Mouse (Mus musculus) frontal cortex, postnatal 14 days (tissue): ENCODE data around the gene Pxylp1.

Experiments used
- DNase-seq, 2 experiments: peaks; one replicate each; pipeline ENCODE4 v3.0.0; 2022; ENCODE audit warnings: low spot score in 2 of 2

The Pxylp1 gene

DNA sequence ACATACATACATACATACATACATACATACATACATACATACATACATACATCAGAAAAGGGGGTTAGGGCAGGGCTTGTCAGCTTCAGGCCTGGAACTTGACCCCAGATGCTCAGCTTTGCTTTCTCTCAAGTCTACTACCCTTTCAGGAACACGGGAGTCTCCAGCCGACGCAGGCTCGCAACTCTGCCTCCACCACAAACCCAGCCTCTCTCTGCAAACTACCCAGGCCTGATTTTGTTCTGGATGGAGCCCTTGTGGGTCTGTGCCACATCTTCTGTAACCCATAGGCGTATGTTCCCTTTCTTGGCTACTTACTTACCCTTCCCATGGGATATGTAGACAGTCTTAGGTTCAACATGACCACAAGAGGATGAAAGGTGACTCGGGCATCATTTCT, 1.7 kb downstream of the Pxylp1 start:
- no peak for DNase-seq

DNA sequence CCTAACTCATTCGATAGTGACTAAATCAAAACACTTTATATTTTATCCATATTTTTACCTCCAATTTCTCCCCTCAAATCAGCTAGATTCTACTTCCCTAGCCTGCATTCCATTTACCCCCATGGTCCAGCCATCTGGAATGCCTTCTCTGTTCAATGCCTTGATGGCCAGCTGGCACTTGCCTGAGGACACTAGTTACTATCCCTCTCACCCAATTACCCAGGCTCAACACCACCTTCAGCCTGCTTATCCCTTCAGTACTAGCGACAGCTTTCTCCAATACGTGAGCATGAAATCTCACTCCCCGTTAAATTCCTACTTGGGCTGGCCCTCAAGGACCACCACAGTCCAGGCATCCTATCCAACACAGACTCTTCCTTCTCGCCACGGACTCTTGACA, 2.2 kb downstream of the Pxylp1 start:
- DNase-seq = no peak

DNA sequence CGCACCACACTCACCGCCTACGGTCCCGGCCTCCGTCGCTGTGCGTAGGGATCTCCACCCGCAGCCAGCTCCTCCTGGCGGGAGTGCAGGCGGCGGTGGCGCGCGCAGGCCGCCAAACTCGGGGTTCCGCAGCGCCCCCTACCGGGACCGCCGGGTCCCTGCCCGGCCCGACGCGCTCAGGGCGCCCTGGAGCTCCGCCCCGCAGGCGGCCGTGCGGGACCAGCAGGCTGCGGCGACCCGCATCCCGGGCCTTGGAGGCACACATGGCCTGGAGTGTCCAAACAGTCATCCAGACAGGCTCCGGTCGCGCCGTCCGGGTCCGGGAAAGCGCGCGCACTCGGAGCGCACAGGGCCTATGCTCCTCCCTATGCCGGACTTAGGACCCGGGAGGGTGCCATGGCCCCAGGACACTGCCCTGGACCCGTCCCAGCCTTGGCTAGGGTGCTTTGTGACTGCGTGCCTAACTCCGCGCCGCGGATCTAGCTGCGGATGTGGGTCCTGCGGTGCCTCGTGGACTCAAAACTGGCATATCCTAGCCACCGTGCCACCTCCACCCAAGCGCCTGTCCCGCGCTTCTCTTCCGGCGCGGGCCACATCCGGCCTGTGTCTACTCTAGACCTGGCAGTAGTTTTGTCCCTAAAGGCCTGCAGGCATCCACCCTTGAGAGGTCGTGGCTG, 3.0 kb downstream of the Pxylp1 start:
- peak; percentile 56 to 75 for DNase-seq

DNA sequence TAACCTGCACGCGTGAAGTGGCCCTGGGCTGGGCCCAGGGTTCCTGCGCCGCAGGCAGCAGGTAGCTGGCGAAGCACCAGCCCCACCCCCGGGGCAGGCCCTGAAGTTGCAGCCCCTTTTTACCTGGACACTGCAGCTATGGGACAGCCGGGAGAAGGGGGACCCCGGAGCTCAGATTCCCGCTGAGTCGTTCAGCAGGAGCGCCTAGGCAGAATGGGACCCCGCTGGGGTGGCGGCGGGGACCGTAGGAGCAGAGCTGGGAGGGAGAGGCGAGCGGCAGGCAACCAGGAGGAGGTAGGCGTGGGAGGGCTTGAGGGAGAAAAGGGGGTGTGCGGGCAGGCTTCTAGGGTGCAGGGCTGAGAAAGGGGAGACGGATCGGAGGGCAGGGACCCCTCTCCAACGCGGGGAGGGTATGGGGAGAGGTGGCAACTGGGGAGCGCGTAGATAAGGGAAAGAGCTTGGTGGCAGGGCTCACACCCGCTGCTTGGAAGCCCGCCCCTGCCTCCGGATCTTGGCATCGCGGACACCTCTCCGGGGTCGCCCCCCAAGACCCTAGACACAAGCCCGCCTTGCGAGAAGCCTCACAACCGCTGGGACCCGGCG, 3.6 kb downstream of the Pxylp1 start:
- no peak for DNase-seq

DNA sequence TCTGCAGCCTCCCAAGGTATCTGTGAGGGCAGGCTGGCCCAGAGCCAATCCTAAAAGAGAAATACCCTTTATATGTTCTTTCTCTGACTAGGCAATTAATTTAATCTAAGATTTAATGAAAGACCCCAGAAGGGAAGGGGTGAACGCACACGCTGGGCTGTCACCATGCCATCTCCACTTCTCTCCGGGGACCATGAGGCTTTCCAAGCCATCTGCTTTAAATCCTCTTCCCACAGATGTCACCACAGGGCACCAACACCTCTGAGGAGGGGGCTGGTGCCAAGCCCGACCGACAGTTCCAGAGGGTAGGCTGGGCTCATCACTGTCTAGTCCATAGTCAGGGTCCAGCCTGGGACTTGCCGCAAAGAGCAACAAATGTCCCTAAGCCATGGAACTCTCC, 4.5 kb downstream of the Pxylp1 start:
- DNase-seq = no peak

DNA sequence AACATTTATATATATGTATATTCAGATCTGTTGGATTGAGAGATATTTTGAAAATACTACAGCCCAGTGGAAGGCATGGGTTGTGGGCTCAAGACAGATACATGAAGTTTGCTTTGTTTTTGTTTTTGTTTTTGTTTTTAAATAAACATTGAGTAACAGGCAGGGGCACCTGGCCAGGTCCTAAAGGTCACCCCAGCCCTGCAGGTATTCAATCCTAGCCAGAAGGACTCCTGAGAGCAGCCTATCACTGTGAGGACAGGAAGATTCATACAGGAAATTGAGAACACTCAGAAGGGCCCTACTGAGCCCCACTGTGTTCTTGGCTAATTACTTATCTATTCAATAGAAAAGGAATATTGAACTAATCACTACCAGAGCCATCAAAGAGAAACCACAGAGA, 5.0 kb downstream of the Pxylp1 start:
- DNase-seq = no peak

DNA sequence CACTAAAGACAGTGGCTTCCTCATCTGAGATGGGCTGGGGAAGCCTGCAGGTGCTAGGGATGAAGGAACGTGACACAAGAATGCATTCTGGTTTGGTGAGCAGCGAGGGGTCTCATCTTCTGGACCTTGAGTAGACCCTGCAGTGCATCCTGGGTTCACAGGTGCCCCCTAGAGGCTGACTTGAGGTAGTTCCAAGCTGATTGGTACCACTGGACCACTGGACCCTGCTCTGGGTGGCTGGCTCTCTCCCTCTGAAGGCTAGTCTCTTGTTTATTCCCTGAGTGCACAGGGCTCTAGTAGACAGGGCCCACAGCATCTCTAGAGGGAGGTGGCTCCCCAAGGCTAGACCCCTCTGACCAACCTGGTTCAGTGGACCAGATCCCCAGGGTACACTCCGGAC, 6.7 kb downstream of the Pxylp1 start:
- DNase-seq = no peak

DNA sequence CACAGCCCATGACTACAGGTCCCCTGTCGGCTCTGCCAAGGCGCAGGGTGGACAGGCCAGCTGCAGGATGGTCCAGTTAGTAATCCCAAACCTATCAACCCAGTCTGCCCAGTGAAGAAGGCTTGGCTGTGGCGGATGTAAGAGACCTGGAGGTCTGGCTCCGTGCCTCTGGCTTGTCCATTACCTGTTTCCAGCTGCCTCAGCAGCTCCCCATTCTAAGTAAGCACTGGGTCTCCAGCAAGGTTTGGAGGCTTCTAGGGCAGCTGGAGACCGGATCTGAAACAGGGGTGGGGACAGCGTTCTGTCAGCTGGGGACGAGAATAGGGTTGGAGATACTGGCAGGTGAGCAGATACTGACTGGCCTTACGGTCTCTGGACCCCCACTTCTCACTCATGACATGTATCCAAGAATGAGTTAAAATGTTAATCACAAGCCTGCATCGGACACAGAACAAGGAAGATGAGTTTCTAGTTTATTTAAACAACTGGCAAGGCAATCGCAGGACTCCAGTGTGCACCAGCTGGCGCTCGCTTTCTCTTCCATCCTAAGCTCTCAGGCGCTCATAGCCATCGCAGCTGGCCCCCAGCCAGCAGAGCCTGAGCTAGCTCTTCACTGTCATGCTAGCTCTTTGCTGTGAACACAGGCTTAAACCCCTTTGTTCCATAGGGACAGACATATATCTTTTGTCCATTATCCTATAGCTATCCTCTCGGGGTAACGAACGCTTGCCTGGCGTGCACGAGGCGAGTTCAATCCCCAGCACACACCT, 9.8 kb downstream of the Pxylp1 start:
- no peak for DNase-seq

DNA sequence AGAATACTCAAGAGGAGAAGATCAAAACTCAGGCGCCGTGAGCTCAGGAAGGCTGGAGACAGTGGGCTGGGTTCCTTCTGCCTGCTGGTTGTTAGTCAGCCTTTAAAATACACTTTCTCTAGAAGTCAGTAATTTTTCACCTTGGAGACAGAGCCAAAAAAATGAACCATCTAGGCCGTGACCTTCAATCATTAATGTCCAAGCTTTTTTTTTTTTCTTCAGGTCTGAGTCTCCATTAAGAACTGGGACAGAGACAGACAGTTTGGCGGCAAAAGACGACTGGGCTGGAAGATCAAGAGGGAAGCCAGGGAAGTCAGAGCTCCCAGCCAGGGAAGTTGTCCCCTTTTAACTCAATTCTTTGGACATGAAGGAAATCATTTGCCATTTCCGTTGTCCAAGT, 10.6 kb downstream of the Pxylp1 start:
- DNase-seq = no peak

DNA sequence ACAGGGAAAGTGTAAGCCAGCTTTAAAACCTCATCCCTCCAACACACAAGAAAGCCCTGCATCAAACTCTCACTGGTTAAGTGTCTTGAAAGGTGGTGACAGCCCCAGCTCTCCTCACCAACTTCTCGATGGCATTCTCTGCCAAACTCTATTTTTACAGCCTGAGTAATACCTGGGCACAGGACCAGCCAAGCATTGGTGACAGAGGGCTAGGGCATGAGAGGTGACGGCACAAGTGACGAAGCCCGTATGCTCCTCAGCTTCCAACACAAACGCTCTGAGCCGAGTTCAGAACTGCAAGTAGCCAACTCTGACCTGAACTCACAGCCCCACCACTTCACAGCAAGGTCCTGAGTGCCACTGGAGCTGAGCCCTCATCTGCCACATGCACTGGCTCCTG, 13.4 kb downstream of the Pxylp1 start:
- no peak for DNase-seq

DNA sequence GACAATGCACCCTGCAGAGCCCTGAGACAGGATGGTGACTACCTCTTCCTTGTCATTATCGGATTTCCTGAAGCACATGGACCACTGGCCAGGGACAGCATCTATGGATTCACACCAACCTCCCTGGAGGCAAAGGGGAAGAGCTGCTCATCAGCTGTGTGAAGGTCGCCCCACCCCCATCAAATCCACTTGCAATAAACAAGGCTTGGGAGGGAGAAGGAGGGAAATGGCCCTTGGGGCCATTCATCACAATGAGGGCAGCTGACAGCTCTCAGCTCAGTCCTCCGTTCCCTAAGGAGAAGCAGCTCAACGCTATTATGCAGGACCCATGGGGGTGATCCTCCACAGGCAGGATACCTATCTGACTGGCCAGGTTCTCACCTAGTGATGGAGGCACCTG, 14.0 kb downstream of the Pxylp1 start:
- DNase-seq = no peak

DNA sequence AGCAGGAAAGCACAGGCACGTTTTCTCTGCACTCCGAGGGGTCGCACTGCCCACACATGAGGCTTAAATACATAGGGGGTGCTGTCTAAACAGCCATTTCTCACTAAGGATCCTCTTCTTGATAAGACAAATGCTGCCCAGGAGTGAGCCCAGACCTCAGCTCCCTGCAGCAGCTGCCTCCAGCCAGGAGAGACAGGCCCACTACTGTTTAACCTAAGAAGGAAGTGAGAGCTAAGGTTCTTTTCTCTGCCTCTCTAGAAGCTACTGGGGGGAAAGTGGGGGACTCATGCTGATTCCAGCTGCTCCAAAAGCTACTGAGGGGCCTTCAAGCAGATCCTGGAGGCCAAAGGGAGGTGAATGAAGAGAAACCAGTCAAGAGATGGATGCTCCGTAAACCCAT, 16.8 kb downstream of the Pxylp1 start:
- DNase-seq = no peak

DNA sequence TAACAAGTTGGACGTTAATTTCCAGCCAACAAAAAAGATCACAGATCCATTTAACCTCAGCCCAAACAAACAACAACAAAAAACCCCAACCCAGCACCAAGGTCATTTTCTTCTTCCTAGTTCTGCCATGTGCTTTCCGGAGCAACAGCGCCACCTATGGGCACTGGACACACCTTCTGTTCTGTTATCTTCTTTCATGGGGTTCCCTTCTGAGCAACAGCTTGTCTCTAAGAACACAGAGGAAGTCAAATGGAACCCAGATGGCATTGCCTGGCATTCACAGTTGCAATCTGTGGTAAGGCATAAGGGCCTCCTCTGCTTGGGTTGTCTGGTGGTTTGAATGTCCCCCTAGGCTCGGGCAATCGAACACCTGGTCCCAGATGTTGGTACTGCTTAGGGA, 19.4 kb downstream of the Pxylp1 start:
- DNase-seq = no peak

DNA sequence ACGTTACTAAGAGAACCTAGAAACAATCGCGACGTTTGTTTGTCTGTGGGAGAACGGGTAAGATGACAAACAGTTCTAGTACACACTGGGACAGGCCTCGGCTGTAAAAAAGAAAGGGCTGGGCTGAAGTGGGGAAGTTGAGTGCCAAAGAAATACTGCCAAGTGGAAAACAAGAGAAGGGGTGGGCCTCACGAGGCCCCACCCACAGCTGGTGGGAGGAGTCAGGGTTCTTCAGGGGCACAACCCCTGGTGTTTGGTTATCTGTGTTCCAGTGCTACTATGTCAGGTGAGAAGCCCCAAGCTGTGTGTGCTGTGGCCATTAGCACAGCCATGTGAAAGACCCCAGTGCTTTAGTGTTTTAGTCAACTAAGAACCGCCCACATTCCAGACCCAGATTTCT, 22.4 kb downstream of the Pxylp1 start:
- DNase-seq = no peak

DNA sequence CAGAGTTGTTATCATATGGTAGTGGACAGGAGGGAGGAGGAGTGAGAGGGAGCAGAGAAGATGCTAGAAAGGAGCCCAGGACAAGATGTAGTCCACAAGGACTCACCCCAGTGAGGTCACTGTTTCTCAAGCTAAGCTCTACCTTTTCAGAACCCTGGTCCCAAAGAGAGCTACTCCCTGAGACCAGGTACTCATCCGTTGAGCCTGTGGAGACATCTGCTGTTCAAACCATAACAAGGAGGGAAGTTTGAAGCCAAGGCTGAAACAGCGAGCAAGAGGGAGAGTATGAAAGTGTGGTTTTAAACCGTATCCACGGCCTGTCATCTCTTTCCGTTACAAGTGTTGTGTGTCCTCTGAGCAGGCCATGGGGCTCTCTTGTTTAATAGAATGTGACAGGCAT, 22.9 kb downstream of the Pxylp1 start:
- no peak for DNase-seq

DNA sequence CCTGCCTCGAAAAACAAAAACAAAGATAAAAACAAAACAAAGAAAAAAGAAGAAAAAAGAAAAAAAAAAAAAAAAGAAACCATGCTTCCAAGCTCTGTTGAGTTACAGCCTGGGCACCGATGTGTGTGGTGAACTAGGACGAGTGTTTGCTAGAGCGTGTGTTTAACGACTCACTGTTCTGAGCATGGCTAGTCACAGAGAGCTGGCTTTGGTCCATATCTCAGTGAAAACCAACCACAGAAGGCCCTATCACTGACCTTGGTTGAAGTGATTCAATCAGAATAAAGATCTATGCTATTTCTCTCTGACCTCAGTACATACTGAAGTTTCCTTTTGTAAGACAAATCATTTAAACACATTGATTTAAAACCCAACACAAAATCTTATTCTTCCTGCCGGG, 23.9 kb downstream of the Pxylp1 start:
- DNase-seq = no peak

DNA sequence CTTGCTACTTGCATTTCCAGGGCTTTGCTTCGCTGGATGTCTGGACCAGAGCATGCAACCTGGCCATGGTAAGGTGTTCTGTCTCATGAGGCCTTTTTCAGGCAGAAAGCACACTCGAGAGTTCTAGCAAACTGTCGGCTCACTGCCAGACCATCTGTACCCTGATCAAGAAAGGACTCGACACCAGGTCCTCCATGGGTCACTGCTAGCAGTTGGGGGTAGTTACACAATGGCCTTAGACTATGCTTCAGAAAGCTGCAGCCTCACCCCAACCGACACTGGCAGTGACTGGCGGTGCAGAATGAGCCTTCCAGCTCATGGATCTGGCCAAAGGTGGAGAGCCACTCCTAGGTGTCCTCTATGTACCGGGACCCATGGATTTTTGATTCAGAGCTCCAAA, 25.3 kb downstream of the Pxylp1 start:
- DNase-seq = no peak

DNA sequence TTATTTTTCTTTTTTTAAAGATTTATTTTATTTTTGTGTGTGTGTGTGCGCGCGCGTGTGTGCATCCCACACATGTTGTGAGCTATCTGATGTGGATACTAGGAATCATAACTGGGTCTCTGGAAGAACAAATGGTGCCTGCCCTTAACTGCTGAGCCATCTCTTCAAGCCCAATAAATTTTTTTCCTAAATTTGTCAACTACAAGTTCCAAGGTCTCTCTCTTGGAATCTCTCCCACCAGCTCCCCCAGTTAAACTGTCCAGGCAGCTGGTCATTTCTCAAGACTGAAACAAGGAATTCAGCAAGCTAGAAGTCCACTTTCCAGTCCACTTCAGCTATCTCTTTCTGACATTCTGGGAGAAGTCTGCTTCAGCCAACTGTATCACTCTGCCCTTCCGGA, 26.3 kb downstream of the Pxylp1 start:
- no peak for DNase-seq

DNA sequence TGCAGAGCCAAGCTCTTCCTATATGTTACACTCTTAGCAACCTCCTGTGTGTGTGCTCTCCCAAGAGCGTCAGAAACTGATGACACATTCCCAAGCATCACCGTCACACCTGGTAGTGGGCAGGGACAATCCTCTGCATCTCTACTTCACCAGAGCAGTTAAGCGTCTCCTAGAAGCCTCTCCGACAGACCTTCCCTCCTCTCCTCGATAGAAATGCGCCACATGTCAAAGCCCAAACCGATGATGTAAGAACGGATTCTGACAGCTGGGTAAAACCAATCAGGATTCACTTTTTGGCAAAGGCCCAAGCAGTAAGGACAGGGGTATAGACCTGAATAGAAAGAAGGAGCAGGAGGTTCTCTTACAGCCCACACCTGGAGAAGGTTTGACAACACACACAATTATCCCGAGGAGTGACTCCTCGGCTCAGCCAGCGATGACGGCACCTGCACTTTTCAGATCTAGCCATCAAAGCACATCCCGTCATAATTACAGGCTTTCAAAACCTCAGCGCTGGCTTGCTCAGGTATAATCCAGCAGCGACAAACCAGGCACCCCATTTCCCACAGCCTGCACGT, 26.9 kb downstream of the Pxylp1 start:
- DNase-seq = no peak

DNA sequence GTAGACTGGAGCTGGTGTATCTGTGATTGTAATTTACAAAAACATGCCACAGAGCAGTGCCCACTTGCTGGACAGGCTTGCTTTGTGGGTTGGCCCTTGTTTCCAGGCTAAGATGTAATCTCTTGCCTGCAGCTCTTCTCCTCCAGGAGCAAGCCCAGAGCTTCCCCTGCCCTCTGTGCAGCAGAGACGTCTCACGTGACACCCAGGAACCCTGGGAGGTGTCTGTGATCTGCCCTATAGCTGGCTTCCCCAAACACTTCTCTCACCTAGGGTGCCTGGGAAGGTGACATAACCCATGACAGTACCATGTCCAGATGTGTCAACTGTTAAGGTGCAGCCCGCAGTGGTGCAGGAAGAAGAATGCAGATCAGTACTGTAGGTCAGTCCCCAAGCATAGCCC, 28.9 kb downstream of the Pxylp1 start:
- DNase-seq = no peak

DNA sequence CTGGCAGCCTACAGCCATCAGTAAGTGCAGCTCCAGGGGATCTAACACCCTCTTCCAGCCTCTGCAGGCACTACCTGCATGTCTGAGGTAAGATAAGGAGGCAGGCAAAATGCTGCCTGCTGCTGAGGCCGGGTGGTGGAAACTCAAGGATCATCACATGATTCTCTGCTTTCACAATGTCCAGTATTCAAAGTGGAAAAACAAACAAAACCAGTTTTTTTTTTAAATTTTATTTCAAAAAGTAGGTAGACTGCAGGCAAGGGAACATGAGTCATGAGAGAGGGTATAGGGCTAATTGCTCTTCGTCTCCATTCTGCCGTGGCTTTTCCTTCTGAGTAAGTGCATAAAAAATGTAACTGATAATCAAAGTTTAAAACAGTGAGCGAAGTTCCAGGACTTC, 29.6 kb downstream of the Pxylp1 start:
- DNase-seq = no peak

DNA sequence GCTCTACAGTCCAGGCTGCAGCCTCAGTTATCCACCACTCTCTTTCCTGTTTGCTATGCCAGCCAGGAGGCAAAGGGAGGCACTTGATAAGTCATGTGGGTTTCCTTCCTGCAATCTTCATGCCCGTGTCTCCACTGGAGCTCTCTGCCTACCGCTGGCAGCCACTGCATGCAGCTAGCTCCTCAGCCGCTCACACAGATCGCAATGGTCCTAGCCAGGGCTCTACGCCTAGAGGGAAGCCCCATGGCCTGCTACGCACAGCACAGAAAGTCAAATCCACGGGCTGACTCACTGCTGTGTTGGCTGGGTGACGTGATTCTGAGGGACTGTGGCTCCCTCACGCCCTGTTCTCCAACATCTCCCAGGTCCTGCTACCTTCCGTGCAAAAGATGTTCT, 31.4 kb downstream of the Pxylp1 start:
- DNase-seq = no peak
